In genomic region chr5:24999351-24999750, GRCm38 (mm10) we compare ENCODE assay signal across 27 mouse cellular contexts.
DNase-seq lines count a peak whose midpoint lies in the region; ATAC-seq and TF ChIP-seq lines count a peak whose summit lies in the region.
"Had no signal": no experiment of that assay in that cellular context is flagged by ENCODE, and none has a peak within 500 bp of the region (broad histone marks: within the 10 kb centered on the region; RNA-seq: fewer than 3 reads in every experiment).

No protein-coding gene starts in this region.

- H3K9me3 ChIP-seq in kidney, postnatal 0 days (replicated peaks; ENCODE audit: low read length): no peaks in the 10 kb centered on the region
- H3K9me3 ChIP-seq: embryonic facial prominence, embryonic 10.5 days; embryonic facial prominence, embryonic 13.5 days; forebrain, embryonic 12.5 days; forebrain, embryonic 15.5 days; heart, embryonic 13.5 days; hindbrain, embryonic 10.5 days; hindbrain, embryonic 13.5 days had no signal

- H3K4me1 ChIP-seq in kidney, adult 2 months (ENCODE audit: control insufficient read depth, insufficient read depth, low read length): peaks cover 22% of the 10 kb centered on the region
- H3K4me1 ChIP-seq in kidney, postnatal 0 days (replicated peaks; ENCODE audit: insufficient read depth, low read length): no peaks in the 10 kb centered on the region; the same call in 1 of the 2 replicates
- H3K4me1 ChIP-seq in thymus, adult 2 months (replicated peaks; ENCODE audit: control insufficient read depth, insufficient read depth, low read length): peaks cover 33% of the 10 kb centered on the region
- H3K4me1 ChIP-seq: forebrain, embryonic 15.5 days had no signal

- no peak overlapping the region for H3K9ac ChIP-seq in kidney, postnatal 0 days (ENCODE audit: low read depth, low read length)
- H3K9ac ChIP-seq: embryonic facial prominence, embryonic 13.5 days; forebrain, embryonic 12.5 days; forebrain, embryonic 15.5 days; heart, embryonic 13.5 days; hindbrain, embryonic 13.5 days had no signal

- no peak overlapping the region for H3K4me2 ChIP-seq in kidney, postnatal 0 days (ENCODE audit: low read length)
- H3K4me2 ChIP-seq: embryonic facial prominence, embryonic 13.5 days; forebrain, embryonic 12.5 days; forebrain, embryonic 15.5 days; heart, embryonic 13.5 days; hindbrain, embryonic 13.5 days had no signal

- H3K27me3 ChIP-seq in kidney, adult 2 months (replicated peaks; ENCODE audit: control insufficient read depth, insufficient read depth, low read length): no peaks in the 10 kb centered on the region
- no peaks in the 10 kb centered on the region for H3K27me3 ChIP-seq in kidney, postnatal 0 days (ENCODE audit: insufficient read depth, low read length)
- H3K27me3 ChIP-seq in thymus, adult 2 months (ENCODE audit: control insufficient read depth, insufficient read depth, low read length): peaks cover 3% of the 10 kb centered on the region; the same call in 1 of the 2 replicates
- H3K27me3 ChIP-seq: embryonic facial prominence, embryonic 13.5 days; forebrain, embryonic 12.5 days; forebrain, embryonic 15.5 days; heart, embryonic 13.5 days; hindbrain, embryonic 13.5 days had no signal

- no peak for ATAC-seq in kidney, postnatal 0 days (replicated peaks; ENCODE audit: low FRiP score, low read depth)
- ATAC-seq: activated CD4-positive, CD25-positive, alpha-beta regulatory T cell, adult 4 months; CD4-positive, CD25-positive, alpha-beta regulatory T cell, adult 4 months; forebrain, embryonic 15.5 days; hindbrain, embryonic 16.5 days had no signal

- H3K4me3 ChIP-seq in kidney, adult 2 months (ENCODE audit: insufficient read depth, low read depth, low read length): no peak overlapping the region
- no peak overlapping the region for H3K4me3 ChIP-seq in kidney, postnatal 0 days (replicated peaks; ENCODE audit: low read depth, low read length)
- no peak overlapping the region for H3K4me3 ChIP-seq in thymus, adult 2 months (ENCODE audit: control insufficient read depth, insufficient read depth, low read length)
- H3K4me3 ChIP-seq: embryonic facial prominence, embryonic 10.5 days; embryonic facial prominence, embryonic 13.5 days; erythroblast, embryonic 14.5 days; forebrain, embryonic 12.5 days; forebrain, embryonic 15.5 days; heart, embryonic 13.5 days; hindbrain, embryonic 10.5 days; hindbrain, embryonic 13.5 days had no signal

- H3K36me3 ChIP-seq in kidney, adult 2 months (ENCODE audit: control insufficient read depth, insufficient read depth, low read length): no peaks in the 10 kb centered on the region
- no peaks in the 10 kb centered on the region for H3K36me3 ChIP-seq in kidney, postnatal 0 days (ENCODE audit: insufficient read depth, low read length)
- H3K36me3 ChIP-seq in thymus, adult 2 months (ENCODE audit: control insufficient read depth, insufficient read depth, low read length): no peaks in the 10 kb centered on the region
- H3K36me3 ChIP-seq: embryonic facial prominence, embryonic 10.5 days; embryonic facial prominence, embryonic 13.5 days; forebrain, embryonic 12.5 days; forebrain, embryonic 15.5 days; heart, embryonic 13.5 days; hindbrain, embryonic 10.5 days; hindbrain, embryonic 13.5 days had no signal

- TF ChIP-seq CTCF in kidney, adult 2 months (conservative IDR thresholded peaks at IDR 0.05; ENCODE audit: insufficient read depth, insufficient read length, low read depth, low read length): no peak
- TF ChIP-seq CTCF in kidney, postnatal 0 days (IDR thresholded peaks at IDR 0.05; ENCODE audit: low read depth): no peak
- TF ChIP-seq CTCF in thymus, adult 2 months (IDR thresholded peaks at IDR 0.05; ENCODE audit: borderline replicate concordance, control insufficient read depth, extremely low read depth, insufficient read depth, low read length, poor library complexity): no peak

- WGBS in kidney, adult 2 months: 65% methylated on average over 4 of the region's 4 CpGs
- WGBS in kidney, postnatal 0 days: 68% methylated on average over 4 of the region's 4 CpGs
- whole genome bisulfite sequencing in thymus, adult 2 months: 7% methylated on average over 4 of the region's 4 CpGs

- no peak for TF ChIP-seq POLR2A in kidney, adult 2 months (IDR thresholded peaks at IDR 0.05; ENCODE audit: low read depth, low read length)
- TF ChIP-seq POLR2A in thymus, adult 2 months (IDR thresholded peaks at IDR 0.05; ENCODE audit: control insufficient read depth, extremely low read depth, insufficient read depth, low read length, poor library complexity): no peak

- H3K27ac ChIP-seq in kidney, adult 2 months (ENCODE audit: insufficient read depth, low read depth, low read length): no peak overlapping the region
- H3K27ac ChIP-seq in kidney, postnatal 0 days: no peak overlapping the region
- H3K27ac ChIP-seq in thymus, adult 2 months (ENCODE audit: control insufficient read depth, insufficient read depth, low read length): no peak overlapping the region
- H3K27ac ChIP-seq: embryonic facial prominence, embryonic 10.5 days; embryonic facial prominence, embryonic 13.5 days; forebrain, embryonic 12.5 days; forebrain, embryonic 15.5 days; heart, embryonic 13.5 days; hindbrain, embryonic 10.5 days; hindbrain, embryonic 13.5 days had no signal

- peak; percentile 42 for DNase-seq in kidney, adult 2 months
- no peak for DNase-seq in kidney, adult 9 months
- peak; percentile 38 for DNase-seq in kidney, postnatal 0 days (ENCODE audit: low spot score)
- DNase-seq in kidney, adult 8-10 months: no peak
- DNase-seq in thymus, postnatal 0 days (ENCODE audit: low spot score): peak; percentile 58
- no peak for DNase-seq in thymus, adult 2 months
- DNase-seq in layer of hippocampus, adult 9-10 months (ENCODE audit: low spot score): no peak
- DNase-seq: adrenal gland, adult 8-10 months; adrenal gland, postnatal 25 days; cerebellum, adult 11-12 months; cerebellum, adult 8-10 months; cerebellum, postnatal 10 days; cerebellum, postnatal 36 days; embryo, embryonic 11 days; gastrocnemius, postnatal 25 days; heart, adult 18-20 months had no signal

Comparison
In these comparisons a context has a peak if more than half of its experiments do, and no peak if none do; other contexts are left out.
1. DNase-seq: peak in kidney, adult 2 months (single experiment), kidney, postnatal 0 days (single experiment) and thymus, postnatal 0 days (single experiment); none in kidney, adult 9 months (single experiment), kidney, adult 8-10 months (0 of 2), thymus, adult 2 months (single experiment) and layer of hippocampus, adult 9-10 months (single experiment).